Mouse (Mus musculus) CH12.LX (cell line): Measurements from ENCODE around the gene 5730596B20Rik.

Experiments
- CTCF ChIP-seq, 2 experiments: IDR thresholded peaks in 1 of 2; conservative IDR thresholded peaks in 1 of 2; 2 replicates each; pipeline ENCODE4 v1.5.1; 2011 to 2012; ENCODE audit warnings: low read depth in 2 of 2, low read length in 2 of 2, improper control_type of control experiment in 1 of 2, inconsistent platforms in 1 of 2, mild to moderate bottlenecking in 1 of 2, moderate library complexity in 1 of 2
- ELF1 ChIP-seq: IDR thresholded peaks from 2 replicates; pipeline ENCODE4 v1.6.1; 2014; ENCODE audit warnings: low read depth, mild to moderate bottlenecking, inconsistent platforms, low read length, improper control_type of control experiment
- EP300 ChIP-seq: IDR thresholded peaks from 2 replicates; pipeline ENCODE4 v1.6.1; 2011; ENCODE audit warnings: low read length, improper control_type of control experiment
- JUND ChIP-seq: conservative IDR thresholded peaks from 2 replicates; pipeline ENCODE4 v1.6.1; 2011; ENCODE audit warnings: low read depth, low read length, improper control_type of control experiment
- MAX ChIP-seq: IDR thresholded peaks from 2 replicates; pipeline ENCODE4 v1.6.1; 2011; ENCODE audit warnings: low read length, improper control_type of control experiment
- MEF2A ChIP-seq: IDR thresholded peaks from 2 replicates; pipeline ENCODE4 v1.6.1; 2014; ENCODE audit warnings: low read depth, mild to moderate bottlenecking, inconsistent platforms, low read length, improper control_type of control experiment, borderline replicate concordance
- POLR2A ChIP-seq: IDR thresholded peaks from 2 replicates; pipeline ENCODE4 v1.6.1; 2011; ENCODE audit warnings: low read depth, mild to moderate bottlenecking, improper control_type of control experiment, low read length
- SIN3A ChIP-seq: IDR thresholded peaks from 2 replicates; pipeline ENCODE4 v1.6.1; 2012; ENCODE audit warnings: low read length, improper control_type of control experiment, inconsistent platforms
- SMC3 ChIP-seq: IDR thresholded peaks from 2 replicates; pipeline ENCODE4 v1.6.1; 2011; ENCODE audit warnings: low read depth, low read length, improper control_type of control experiment
- ZKSCAN1 ChIP-seq: IDR thresholded peaks from 2 replicates; pipeline ENCODE4 v1.6.1; 2012; ENCODE audit warnings: low read depth, inconsistent platforms, low read length, improper control_type of control experiment, borderline replicate concordance

GRCm38 (mm10) chr6:52220865-52221310 lies 43.6 kb downstream of the 5730596B20Rik start:
- TF ChIP-seq CTCF (conservative IDR thresholded peaks at IDR 0.05 in 1 of 2, IDR thresholded peaks at IDR 0.05 in 1 of 2; ENCODE audit: low read depth in 2 of 2, low read length in 2 of 2) (no peak), SIN3A (no peak), EP300 (no peak), ZKSCAN1 (no peak), SMC3 (no peak), MAX (no peak), MEF2A (no peak), POLR2A (no peak), JUND (no peak), ELF1 (no peak)
